Mouse (Mus musculus) limb, embryonic 14.5 days (tissue): ENCODE measurements at regions not wholly inside any gene's neighbourhood (a gene's known extent, or its start where the extent isn't known, plus 50 kb on each side); places are given as distances from the start of the nearest gene placed in this dataset.

ENCODE experiments used
- ATAC-seq: fragments of 200-750 bp; cut with Nextera tagmentation; 2 replicates; pipeline ENCODE4 v1.8.0; 2017; ENCODE audit warnings: low read depth, moderate number of reproducible peaks, moderate TSS enrichment; ENCODE audit not compliant: low FRiP score
- DNase-seq: peaks from one replicate; pipeline ENCODE4 v3.0.0-alpha.2; 2015; ENCODE audit warnings: low spot score
- H3K27ac ChIP-seq: fragments of 300-500 bp; sonication (generic); replicated peaks from 2 replicates; pipeline ENCODE4 v1.5.1; 2014; ENCODE audit warnings: low read depth, mild to moderate bottlenecking, low read length, moderate library complexity, mixed read lengths
- H3K27me3 ChIP-seq: fragments of 300-500 bp; sonication (generic); 2 replicates; pipeline ENCODE4 v1.6.1; 2014; ENCODE audit warnings: low read length, mixed read lengths; ENCODE audit not compliant: control insufficient read depth, insufficient read depth
- H3K36me3 ChIP-seq: fragments of 300-500 bp; sonication (generic); 2 replicates; pipeline ENCODE4 v1.6.1; 2014; ENCODE audit warnings: mild to moderate bottlenecking, low read length, moderate library complexity, mixed read lengths; ENCODE audit not compliant: control insufficient read depth, insufficient read depth
- H3K4me1 ChIP-seq: fragments of 300-500 bp; sonication (generic); 2 replicates; pipeline ENCODE4 v1.6.1; 2014; ENCODE audit warnings: antibody characterized with exemption, low read length, mixed read lengths; ENCODE audit not compliant: control insufficient read depth, insufficient read depth
- H3K4me2 ChIP-seq: fragments of 300-500 bp; sonication (generic); replicated peaks from 2 replicates; pipeline ENCODE4 v1.6.1; 2014; ENCODE audit warnings: low read depth, mild to moderate bottlenecking, low read length, moderate library complexity; ENCODE audit not compliant: severe bottlenecking
- H3K4me3 ChIP-seq: fragments of 300-500 bp; sonication (generic); replicated peaks from 2 replicates; pipeline ENCODE4 v1.5.1; 2014; ENCODE audit warnings: low read length
- H3K9ac ChIP-seq: fragments of 300-500 bp; sonication (generic); 2 replicates; pipeline ENCODE4 v1.6.1; 2014; ENCODE audit warnings: mild to moderate bottlenecking, low read depth, low read length, moderate library complexity; ENCODE audit not compliant: severe bottlenecking
- H3K9me3 ChIP-seq: fragments of 300-500 bp; sonication (generic); 2 replicates; pipeline ENCODE4 v1.6.1; 2016; ENCODE audit warnings: low read length; ENCODE audit not compliant: control insufficient read depth
- POLR2A ChIP-seq: fragments of 200-500 bp; IDR thresholded peaks from 2 replicates; pipeline ENCODE4 v1.8.0; 2012; ENCODE audit warnings: inconsistent platforms, mild to moderate bottlenecking, moderate library complexity, borderline replicate concordance; ENCODE audit not compliant: insufficient read depth, insufficient read length; ENCODE audit errors: extremely low read depth
- WGBS: fragments of 180-500 bp; shearing (Covaris S2); extraction: QIAGEN DNeasy Blood & Tissue Kit; methylation state at CpG from one replicate; pipeline ENCODE4 v1.1.7; 2014; 5-methylcytosine and 5-hydroxymethylcytosine counted together

DNA sequence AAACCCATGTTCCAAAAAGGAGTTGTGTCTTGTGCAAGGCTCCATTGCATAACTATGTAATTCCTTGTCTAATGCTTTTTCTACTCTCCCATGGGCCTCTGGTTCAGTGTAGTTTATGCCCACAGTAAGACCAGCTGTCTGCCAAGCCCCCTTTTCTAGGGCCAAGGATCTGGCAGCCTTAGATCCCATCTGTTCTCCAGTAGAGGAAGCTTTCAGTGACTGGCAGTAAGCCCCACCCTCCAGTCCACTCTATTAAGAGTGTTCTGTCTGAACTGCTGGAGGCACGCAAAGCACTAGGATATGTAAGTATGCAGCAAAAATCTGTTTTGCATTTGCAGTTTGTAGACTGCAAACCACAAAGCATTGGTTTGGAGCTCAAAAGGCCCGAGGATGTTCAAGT, 303.5 kb downstream of the Ar start:
- Histone ChIP-seq H3K4me1 (no peaks in the 10 kb centered on the region), H3K36me3 (no peaks in the 10 kb centered on the region), H3K4me3 (no peak overlapping the region), H3K9me3 (no peaks in the 10 kb centered on the region), H3K9ac (no peak overlapping the region), H3K4me2 (no peak overlapping the region), H3K27ac (no peak overlapping the region), H3K27me3 (no peaks in the 10 kb centered on the region)
- 43% methylated on average over 2 of the region's 2 CpGs for WGBS
- peak; percentile 59 for DNase-seq
- ATAC-seq, result peak; percentile 50; the same call in 1 of the 2 replicates
- TF ChIP-seq POLR2A, result no peak

DNA sequence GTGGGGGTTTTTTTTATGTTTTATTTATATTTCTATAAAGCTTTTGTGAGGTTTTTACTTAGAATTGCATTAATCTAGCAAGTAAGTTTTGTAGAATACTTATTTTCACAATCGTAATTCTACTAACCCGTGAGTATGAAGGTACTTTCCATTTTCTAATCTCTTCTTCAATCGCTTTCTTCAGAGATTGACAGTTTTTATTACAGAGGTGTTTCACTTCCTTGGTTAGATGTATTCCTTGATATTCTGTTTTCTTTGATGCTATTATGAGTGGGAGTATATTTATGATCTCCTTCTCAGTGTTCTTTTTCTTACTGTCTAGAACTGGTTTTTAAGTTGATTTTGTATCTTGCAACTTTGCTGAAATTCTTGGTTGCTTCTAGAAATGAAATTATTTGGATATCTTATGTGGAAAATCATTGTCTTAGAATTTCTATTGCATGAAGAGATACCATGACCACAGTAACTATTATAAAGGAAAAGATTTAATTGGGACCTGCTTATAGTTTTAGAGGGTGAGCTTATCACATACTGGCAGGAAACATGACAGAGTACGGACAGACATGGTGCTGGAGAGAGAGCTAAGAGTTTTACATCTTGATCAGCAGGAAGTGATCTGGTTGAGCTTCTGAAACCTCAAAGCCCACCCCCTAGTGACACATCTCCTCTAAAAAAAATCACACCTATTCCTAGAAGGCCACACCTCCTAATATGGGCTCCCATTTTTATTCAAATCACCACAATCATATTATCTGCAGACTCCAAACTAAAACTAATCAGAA, 328.1 kb downstream of the Ar start:
- DNase-seq (no peak), ATAC-seq (no peak)
- no peak for TF ChIP-seq POLR2A
- 84% methylated on average over 4 of the region's 4 CpGs for WGBS
- H3K27me3 ChIP-seq, result no peaks in the 10 kb centered on the region
- no peak overlapping the region for H3K9ac ChIP-seq
- no peaks in the 10 kb centered on the region for H3K36me3 ChIP-seq
- no peaks in the 10 kb centered on the region for H3K9me3 ChIP-seq
- H3K4me3 ChIP-seq, result no peak overlapping the region
- no peak overlapping the region for H3K27ac ChIP-seq
- H3K4me1 ChIP-seq, result no peaks in the 10 kb centered on the region
- H3K4me2 ChIP-seq, result no peak overlapping the region
